Mouse (Mus musculus): Measurements from ENCODE around the gene Ypel5. TPM values are rescaled to one million over a fixed set of nuclear protein-coding genes. Genes with fewer than 3 reads are reported as not detected.

Gene Ypel5
- polyA plus RNA-seq, 1 experiment from 2014 or later, result 131 TPM

DNA sequence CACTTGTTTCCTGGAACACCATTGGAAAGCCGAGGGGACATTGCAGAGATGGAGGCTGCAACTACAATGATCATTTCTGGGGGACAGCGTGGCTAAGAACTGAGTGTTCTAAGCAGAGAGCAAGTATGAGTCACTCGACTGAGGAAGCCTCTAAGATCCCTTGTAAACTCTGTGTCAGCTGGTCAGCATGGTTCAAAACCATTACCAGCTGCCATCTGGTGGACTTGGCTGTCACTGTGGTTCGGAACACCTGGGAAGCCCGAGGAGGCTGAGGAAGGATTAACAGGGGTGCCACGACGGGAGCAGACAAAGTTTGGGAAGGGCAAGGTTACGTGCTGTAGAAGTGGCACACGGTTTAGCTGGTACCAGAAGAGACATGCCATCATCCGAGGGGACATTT, 27.0 kb downstream of the Ypel5 start:
- Histone ChIP-seq H3K36me3 (ENCODE audit: control insufficient read depth, insufficient read depth, low read length) (no peaks in the 10 kb centered on the region), H3K4me2 (ENCODE audit: low read length) (no peak overlapping the region), H3K27me3 (ENCODE audit: control insufficient read depth, insufficient read depth, low read length) (no peaks in the 10 kb centered on the region), H3K4me1 (ENCODE audit: control insufficient read depth, insufficient read depth, low read length) (0 out of 2 replicates have a peak, but pooled peaks cover 2% of the 10 kb centered on the region), H3K9me3 (ENCODE audit: control insufficient read depth, low read length) (no peaks in the 10 kb centered on the region), H3K27ac (replicated peaks; ENCODE audit: low read depth, low read length) (no peak overlapping the region), H3K4me3 (replicated peaks; ENCODE audit: low read depth, low read length) (no peak overlapping the region), H3K9ac (replicated peaks; ENCODE audit: low read length) (no peak overlapping the region)
- DNase-seq (no peak), ATAC-seq (ENCODE audit: low FRiP score, low TSS enrichment) (no peak)
- 84% methylated on average over 10 of the region's 10 CpGs for WGBS

DNA sequence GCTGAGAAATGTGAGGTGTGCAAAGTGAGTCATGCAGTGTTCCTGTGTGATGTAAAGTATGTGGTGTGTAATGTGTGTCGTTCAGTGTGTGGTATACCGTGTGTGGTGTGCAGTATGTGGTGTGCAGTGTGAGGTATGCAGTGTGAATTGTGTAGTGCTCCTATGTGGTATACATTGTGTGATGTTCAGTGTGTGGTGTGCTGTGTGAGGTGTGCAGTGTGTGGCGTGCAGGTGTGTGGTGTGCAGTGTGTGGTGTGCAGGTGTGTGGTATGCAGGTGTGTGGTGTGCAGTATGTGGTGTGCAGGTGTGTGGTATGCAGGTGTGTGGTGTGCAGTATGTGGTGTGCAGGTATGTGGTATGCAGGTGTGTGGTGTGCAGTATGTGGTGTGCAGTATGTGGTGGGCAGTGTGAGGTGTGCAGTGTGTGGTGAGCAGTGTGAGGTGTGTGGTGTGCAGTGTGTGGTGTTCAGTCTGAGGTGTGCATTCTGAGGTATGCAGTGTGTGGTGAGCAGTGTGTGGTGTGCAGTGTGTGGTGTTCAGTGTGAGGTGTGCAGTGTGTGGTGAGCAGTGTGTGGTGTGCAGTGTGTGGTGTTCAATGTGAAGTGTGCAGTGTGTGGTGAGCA, 30.5 kb downstream of the Ypel5 start:
- no peak overlapping the region for H3K27ac ChIP-seq (replicated peaks; ENCODE audit: low read depth, low read length)
- H3K9me3 ChIP-seq (ENCODE audit: control insufficient read depth, low read length), result no peaks in the 10 kb centered on the region
- H3K4me1 ChIP-seq (ENCODE audit: control insufficient read depth, insufficient read depth, low read length), result no peaks in the 10 kb centered on the region
- H3K4me3 ChIP-seq (replicated peaks; ENCODE audit: low read depth, low read length), result no peak overlapping the region
- 93% methylated on average over 3 of the region's 3 CpGs for WGBS
- no peak overlapping the region for H3K4me2 ChIP-seq (ENCODE audit: low read length)
- no peak overlapping the region for H3K9ac ChIP-seq (replicated peaks; ENCODE audit: low read length)
- ATAC-seq (ENCODE audit: low FRiP score, low TSS enrichment), result peak; percentile 24; the same call in 1 of the 2 replicates
- DNase-seq, result no peak
- no peaks in the 10 kb centered on the region for H3K36me3 ChIP-seq (ENCODE audit: control insufficient read depth, insufficient read depth, low read length)
- no peaks in the 10 kb centered on the region for H3K27me3 ChIP-seq (ENCODE audit: control insufficient read depth, insufficient read depth, low read length)

DNA sequence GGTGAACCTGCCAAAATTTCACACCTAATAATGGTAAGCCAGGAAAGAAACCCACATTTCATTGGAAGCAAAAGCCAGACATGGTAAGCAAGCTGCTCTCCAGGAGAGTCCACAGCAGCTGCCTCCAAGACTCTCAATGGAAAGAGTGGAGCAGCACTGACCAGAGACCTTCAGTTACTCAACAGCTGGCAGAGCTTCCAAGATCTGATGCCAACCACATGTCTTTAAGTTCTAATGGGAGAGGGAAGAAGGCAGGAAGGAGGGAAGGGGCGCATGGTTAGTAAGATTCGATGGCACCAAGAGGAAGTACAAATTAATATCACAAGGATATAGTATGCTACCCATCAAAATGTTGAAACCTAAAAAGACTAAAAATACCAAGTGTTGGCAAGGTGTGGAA, 31.9 kb downstream of the Ypel5 start:
- Histone ChIP-seq H3K27me3 (ENCODE audit: control insufficient read depth, insufficient read depth, low read length) (no peaks in the 10 kb centered on the region), H3K4me2 (ENCODE audit: low read length) (no peak overlapping the region), H3K9ac (replicated peaks; ENCODE audit: low read length) (no peak overlapping the region), H3K4me3 (replicated peaks; ENCODE audit: low read depth, low read length) (no peak overlapping the region), H3K36me3 (ENCODE audit: control insufficient read depth, insufficient read depth, low read length) (no peaks in the 10 kb centered on the region), H3K4me1 (ENCODE audit: control insufficient read depth, insufficient read depth, low read length) (no peaks in the 10 kb centered on the region), H3K27ac (replicated peaks; ENCODE audit: low read depth, low read length) (no peak overlapping the region), H3K9me3 (ENCODE audit: control insufficient read depth, low read length) (no peaks in the 10 kb centered on the region)
- ATAC-seq (ENCODE audit: low FRiP score, low TSS enrichment) (no peak), DNase-seq (no peak)
- 88% methylated on average over 2 of the region's 2 CpGs for WGBS

DNA sequence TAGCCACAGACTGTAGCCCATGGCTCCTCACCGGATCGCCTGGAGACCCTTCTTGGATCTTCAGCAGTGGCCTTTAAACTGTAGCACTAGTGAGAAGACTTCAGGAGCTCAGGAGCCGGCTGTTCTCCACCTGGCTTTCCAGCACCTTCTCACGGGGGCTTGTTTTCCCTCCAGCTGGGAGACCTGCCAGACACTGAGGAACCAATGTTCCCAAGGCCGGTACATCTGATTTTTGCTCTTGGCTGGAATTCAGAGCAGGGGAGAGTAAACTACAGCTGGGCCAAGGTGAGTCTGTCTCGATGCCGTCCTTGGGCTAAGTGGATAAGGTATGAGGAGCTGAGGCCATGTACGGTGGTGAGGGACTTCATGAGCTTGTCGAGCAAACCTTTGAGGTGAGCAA, 42.7 kb downstream of the Ypel5 start:
- 92% methylated on average over 9 of the region's 9 CpGs for WGBS
- no peaks in the 10 kb centered on the region for H3K9me3 ChIP-seq (ENCODE audit: control insufficient read depth, low read length)
- DNase-seq (no peak), ATAC-seq (ENCODE audit: low FRiP score, low TSS enrichment) (no peak)
- no peak overlapping the region for H3K27ac ChIP-seq (replicated peaks; ENCODE audit: low read depth, low read length)
- no peaks in the 10 kb centered on the region for H3K27me3 ChIP-seq (ENCODE audit: control insufficient read depth, insufficient read depth, low read length)
- H3K9ac ChIP-seq (replicated peaks; ENCODE audit: low read length), result no peak overlapping the region
- no peak overlapping the region for H3K4me3 ChIP-seq (replicated peaks; ENCODE audit: low read depth, low read length)
- H3K4me2 ChIP-seq (ENCODE audit: low read length), result no peak overlapping the region
- H3K4me1 ChIP-seq (ENCODE audit: control insufficient read depth, insufficient read depth, low read length), result no peaks in the 10 kb centered on the region
- H3K36me3 ChIP-seq (ENCODE audit: control insufficient read depth, insufficient read depth, low read length), result no peaks in the 10 kb centered on the region

DNA sequence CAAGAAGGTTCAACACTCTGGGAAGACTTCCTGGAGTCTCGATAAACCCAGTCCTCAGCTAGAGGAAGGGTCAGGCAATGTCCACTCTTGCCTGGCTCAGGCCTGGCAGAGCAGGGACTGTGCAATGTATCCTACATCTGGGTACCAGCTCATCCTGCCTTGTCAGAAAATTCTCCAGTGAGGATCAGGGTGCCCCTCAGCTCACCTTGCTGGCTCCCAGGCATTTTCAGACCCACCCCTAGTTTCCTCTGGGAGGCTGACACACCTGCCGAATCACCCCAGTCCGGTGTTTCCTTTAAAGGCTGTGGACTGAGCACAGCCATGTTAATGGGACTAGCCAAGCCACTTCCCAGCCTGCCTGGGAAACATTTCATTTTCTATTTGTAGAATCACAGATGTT, 43.9 kb downstream of the Ypel5 start:
- H3K36me3 ChIP-seq (ENCODE audit: control insufficient read depth, insufficient read depth, low read length), result no peaks in the 10 kb centered on the region
- H3K27me3 ChIP-seq (ENCODE audit: control insufficient read depth, insufficient read depth, low read length), result no peaks in the 10 kb centered on the region
- no peak overlapping the region for H3K4me2 ChIP-seq (ENCODE audit: low read length)
- no peak overlapping the region for H3K9ac ChIP-seq (replicated peaks; ENCODE audit: low read length)
- H3K4me1 ChIP-seq (ENCODE audit: control insufficient read depth, insufficient read depth, low read length), result no peaks in the 10 kb centered on the region
- no peak overlapping the region for H3K27ac ChIP-seq (replicated peaks; ENCODE audit: low read depth, low read length)
- no peak overlapping the region for H3K4me3 ChIP-seq (replicated peaks; ENCODE audit: low read depth, low read length)
- 82% methylated on average over 3 of the region's 3 CpGs for WGBS
- ATAC-seq (ENCODE audit: low FRiP score, low TSS enrichment) (no peak), DNase-seq (no peak)
- H3K9me3 ChIP-seq (ENCODE audit: control insufficient read depth, low read length), result no peaks in the 10 kb centered on the region

DNA sequence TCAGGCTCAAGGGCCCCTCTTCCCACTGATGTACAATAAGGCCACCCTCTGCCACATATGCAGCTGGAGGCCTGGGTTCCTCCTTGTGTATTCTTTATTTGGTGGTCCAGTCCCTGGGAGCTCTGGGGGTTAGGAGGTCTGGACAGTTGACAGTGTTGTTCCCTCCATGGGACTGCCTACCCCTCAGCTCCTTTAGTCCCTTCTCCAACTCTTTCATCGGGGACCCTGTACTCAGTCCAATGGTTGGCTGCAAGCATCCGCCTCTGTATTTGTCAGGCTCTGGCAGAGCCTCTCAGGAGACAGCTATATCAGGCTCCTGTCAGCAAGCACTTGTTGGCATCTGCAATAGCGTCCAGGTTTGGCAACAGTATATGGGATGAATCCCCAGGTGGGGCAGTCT, 44.8 kb downstream of the Ypel5 start:
- ATAC-seq (ENCODE audit: low FRiP score, low TSS enrichment) (no peak), DNase-seq (no peak)
- no peak overlapping the region for H3K9ac ChIP-seq (replicated peaks; ENCODE audit: low read length)
- no peaks in the 10 kb centered on the region for H3K36me3 ChIP-seq (ENCODE audit: control insufficient read depth, insufficient read depth, low read length)
- no peaks in the 10 kb centered on the region for H3K4me1 ChIP-seq (ENCODE audit: control insufficient read depth, insufficient read depth, low read length)
- no peaks in the 10 kb centered on the region for H3K9me3 ChIP-seq (ENCODE audit: control insufficient read depth, low read length)
- no peak overlapping the region for H3K4me2 ChIP-seq (ENCODE audit: low read length)
- WGBS, result 65% methylated on average over 3 of the region's 3 CpGs
- no peak overlapping the region for H3K27ac ChIP-seq (replicated peaks; ENCODE audit: low read depth, low read length)
- H3K4me3 ChIP-seq (replicated peaks; ENCODE audit: low read depth, low read length), result no peak overlapping the region
- no peaks in the 10 kb centered on the region for H3K27me3 ChIP-seq (ENCODE audit: control insufficient read depth, insufficient read depth, low read length)

DNA sequence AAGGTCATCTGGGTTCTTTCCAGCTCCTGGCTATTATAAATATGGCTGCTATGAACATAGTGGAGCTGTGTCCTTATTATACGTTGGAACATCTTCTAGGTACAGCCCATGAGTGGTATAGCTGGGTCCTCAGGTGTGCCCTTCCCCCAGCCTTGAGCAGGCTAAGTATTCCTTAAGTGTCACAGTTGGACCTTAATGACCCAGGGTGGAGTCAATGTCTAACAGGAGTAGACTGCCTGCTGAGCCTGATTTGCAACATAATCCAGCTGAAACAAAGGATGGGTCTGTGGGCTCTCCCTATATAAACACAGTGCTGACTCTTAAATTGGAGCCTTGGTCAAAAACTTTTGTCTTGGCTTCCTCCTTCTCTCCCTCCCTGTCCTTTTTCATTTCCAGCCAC, 45.6 kb downstream of the Ypel5 start:
- Histone ChIP-seq H3K4me1 (ENCODE audit: control insufficient read depth, insufficient read depth, low read length) (no peaks in the 10 kb centered on the region), H3K9me3 (ENCODE audit: control insufficient read depth, low read length) (no peaks in the 10 kb centered on the region), H3K27me3 (ENCODE audit: control insufficient read depth, insufficient read depth, low read length) (no peaks in the 10 kb centered on the region), H3K27ac (replicated peaks; ENCODE audit: low read depth, low read length) (no peak overlapping the region), H3K4me2 (ENCODE audit: low read length) (no peak overlapping the region), H3K9ac (replicated peaks; ENCODE audit: low read length) (no peak overlapping the region), H3K36me3 (ENCODE audit: control insufficient read depth, insufficient read depth, low read length) (no peaks in the 10 kb centered on the region), H3K4me3 (replicated peaks; ENCODE audit: low read depth, low read length) (no peak overlapping the region)
- no peak for DNase-seq
- no peak for ATAC-seq (ENCODE audit: low FRiP score, low TSS enrichment)
- 40% methylated on average over 1 of the region's 1 CpGs for WGBS

DNA sequence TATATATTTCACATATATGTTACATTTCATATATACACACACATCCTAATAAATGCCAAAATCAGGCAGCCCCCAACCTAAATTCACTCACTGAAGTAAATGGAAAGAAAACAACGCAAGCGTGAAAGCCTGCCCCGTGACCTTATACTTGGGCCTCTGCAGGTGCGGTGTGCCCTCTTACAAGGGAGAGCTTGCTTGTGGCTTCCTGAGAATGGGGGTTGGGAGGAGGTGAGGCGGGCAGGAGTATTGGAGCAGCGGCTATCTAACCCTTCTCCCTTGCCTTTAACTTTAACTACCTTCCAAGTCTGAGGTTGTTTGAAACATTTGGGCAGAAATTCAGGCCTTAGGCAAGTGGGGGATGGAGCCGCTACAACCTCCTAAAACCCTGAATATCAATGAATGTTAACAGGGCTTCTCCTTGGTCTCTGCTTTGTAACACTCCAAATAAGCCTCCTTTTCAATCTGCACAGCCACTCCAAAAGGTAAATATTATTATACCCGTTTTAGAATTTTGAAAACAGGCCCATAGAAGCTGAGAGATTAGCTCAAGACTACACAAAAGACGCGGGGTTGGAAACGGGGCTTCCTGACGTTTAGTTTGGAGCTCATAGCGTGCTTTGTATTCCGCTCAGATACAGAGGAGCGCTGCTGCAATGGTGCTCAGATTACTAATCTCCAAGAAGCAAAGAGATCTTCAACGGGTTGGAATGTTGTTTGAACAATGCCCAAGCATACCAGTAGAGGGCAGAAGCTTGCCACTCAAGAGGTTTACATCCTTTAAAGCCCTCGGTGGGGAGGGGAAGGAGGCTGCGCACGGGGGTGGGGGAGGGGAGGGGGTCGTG, 53.5 kb downstream of the Ypel5 start:
- DNase-seq (peak; percentile 93), ATAC-seq (ENCODE audit: low FRiP score, low TSS enrichment) (peak; percentile 83)
- H3K27ac ChIP-seq (replicated peaks; ENCODE audit: low read depth, low read length), result peak overlapping the region; percentile 74
- H3K27me3 ChIP-seq (ENCODE audit: control insufficient read depth, insufficient read depth, low read length), result no peaks in the 10 kb centered on the region
- no peak overlapping the region; the same call in 1 of the 2 replicates for H3K9ac ChIP-seq (replicated peaks; ENCODE audit: low read length)
- no peaks in the 10 kb centered on the region for H3K36me3 ChIP-seq (ENCODE audit: control insufficient read depth, insufficient read depth, low read length)
- H3K9me3 ChIP-seq (ENCODE audit: control insufficient read depth, low read length), result no peaks in the 10 kb centered on the region
- 9% methylated on average over 19 of the region's 20 CpGs for WGBS
- peak overlapping the region; percentile 41 for H3K4me2 ChIP-seq (ENCODE audit: low read length)
- H3K4me3 ChIP-seq (replicated peaks; ENCODE audit: low read depth, low read length), result no peak overlapping the region
- H3K4me1 ChIP-seq (ENCODE audit: control insufficient read depth, insufficient read depth, low read length), result no peaks in the 10 kb centered on the region
